Mouse (Mus musculus): Measurements from ENCODE around the gene Gm44790.

The Gm44790 gene

DNA sequence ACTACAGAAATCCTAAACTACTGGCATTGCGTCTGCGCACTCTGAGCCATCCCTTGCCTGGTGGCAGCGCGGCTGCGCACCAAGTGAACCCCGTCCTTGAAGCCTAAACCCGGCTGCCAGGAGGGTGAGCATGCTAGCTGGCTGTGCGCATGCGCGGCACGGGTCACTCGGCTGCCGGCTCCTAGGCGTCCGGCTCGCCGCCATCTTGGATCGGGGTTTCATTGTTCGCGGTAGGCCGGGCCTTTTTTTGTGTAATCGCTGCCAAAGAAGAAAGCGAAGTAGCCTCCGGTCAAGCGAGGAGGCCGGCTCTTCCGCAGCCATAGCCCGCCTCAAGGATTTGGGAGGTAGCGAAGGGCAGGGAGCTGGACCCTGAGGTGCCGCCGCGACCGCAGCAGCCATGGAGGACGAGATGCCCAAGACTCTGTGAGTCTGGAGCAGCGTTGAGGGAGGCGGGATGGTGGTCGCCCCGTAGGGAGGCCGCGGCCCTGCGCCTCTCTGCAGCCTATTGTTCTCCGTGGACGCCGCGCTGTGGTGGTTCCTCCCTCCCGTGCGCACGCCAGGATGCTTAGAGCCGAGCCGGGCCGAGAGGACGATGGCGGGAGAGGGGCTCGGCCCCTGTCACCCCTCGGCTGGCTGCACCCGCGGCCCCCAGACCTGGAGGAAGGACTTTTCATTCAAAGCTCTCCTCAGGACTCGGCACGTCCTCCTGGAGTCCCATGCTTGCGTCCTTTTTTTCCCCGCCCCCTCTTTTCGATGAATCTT, 22.2 kb upstream of the Gm44790 start, which contains the start of gene Tia1:
TSS of gene Tia1 (plus strand) at position 120 of the 762 bp plus-strand sequence.
- peak; percentile 95 to 97 for DNase-seq (ENCODE audit: low spot score in 2 of 2)

- DNase-seq (ENCODE audit: low spot score in 2 of 2) = no peak
Observed at GRCm38 (mm10) chr6:86404996-86405395, 21.5 kb upstream of the Gm44790 start.

GRCm38 (mm10) chr6:86406306-86406705, 20.2 kb upstream of the Gm44790 start:
- DNase-seq (ENCODE audit: low spot score in 2 of 2) = no peak

GRCm38 (mm10) chr6:86418711-86419110, 7.7 kb upstream of the Gm44790 start:
- no peak for DNase-seq (ENCODE audit: low spot score in 2 of 2)

DNA sequence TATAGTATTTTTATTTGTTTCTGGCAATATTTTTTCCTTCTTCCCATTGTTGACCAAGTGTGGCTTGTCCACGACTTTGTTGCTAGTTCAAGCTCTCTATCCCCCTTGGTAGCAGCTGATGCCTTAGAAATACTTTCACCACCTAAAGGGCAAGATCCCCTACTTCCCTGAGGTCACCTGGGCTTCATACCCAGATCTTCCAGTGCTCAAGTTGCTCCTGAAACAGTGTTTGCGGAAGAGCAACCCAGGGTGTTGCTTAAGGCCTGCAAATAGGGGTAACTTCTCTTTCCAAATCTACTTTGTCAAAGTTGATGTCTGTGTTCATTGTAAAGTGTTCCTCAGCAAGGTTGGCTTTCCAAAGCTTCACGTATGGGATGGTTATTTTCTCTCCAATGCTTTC, 7.2 kb upstream of the Gm44790 start:
- DNase-seq (ENCODE audit: low spot score in 2 of 2) = no peak

- no peak for DNase-seq (ENCODE audit: low spot score in 2 of 2)
Observed at GRCm38 (mm10) chr6:86420491-86420890, 6.0 kb upstream of the Gm44790 start.

- no peak for DNase-seq (ENCODE audit: low spot score in 2 of 2)
Observed at GRCm38 (mm10) chr6:86431531-86431930, 5.1 kb downstream of the Gm44790 start.

DNA sequence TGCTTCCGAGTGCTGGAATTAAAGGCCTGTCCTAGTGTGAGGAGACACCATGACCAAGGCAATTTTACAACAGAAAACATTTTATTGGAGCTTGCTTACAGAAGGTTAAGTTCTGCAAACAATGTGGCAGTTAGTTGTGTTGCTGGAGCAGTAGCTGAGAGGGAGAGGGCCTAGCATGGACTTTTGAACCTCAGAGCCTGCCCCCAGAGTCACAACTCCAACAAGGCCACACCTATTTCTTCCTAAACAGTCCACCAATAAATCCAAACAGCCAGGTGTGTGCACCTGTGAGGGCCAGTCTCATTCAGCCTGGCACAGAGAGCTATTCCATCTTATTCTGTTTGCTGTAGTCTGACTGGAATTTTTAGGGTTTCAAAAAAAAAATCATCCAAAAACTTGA, 7.2 kb downstream of the Gm44790 start:
- DNase-seq (ENCODE audit: low spot score in 2 of 2) = no peak

GRCm38 (mm10) chr6:86437711-86438110, 11.3 kb downstream of the Gm44790 start:
- DNase-seq (ENCODE audit: low spot score in 2 of 2) = no peak

- peak; percentile 98 for DNase-seq (ENCODE audit: low spot score in 2 of 2)
Observed at GRCm38 (mm10) chr6:86438272-86439118, 12.0 kb downstream of the Gm44790 start, which contains the start of gene C87436. C87436 (plus strand) TSS chr6:86438374.

DNA sequence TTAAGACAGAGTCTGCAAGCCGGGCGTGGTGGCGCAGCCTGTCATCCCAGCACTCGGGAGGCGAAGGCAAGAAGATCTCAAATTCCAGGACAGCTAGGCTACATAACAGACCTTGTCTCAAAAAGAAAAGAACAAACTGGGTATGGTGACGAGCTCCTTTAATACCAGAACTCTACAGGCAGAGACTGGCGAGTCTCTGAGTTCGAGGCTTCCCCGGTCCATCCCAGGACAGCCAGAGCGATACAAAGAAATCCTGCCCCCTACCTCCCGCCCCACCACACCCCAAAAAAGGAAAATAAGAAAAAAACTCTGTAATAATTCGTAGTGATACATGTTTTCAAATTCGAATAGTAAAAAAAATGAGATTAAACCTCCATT, 12.7 kb downstream of the Gm44790 start:
- no peak for DNase-seq (ENCODE audit: low spot score in 2 of 2)

- no peak for DNase-seq (ENCODE audit: low spot score in 2 of 2)
Observed at GRCm38 (mm10) chr6:86439531-86439930, 13.1 kb downstream of the Gm44790 start.

DNA sequence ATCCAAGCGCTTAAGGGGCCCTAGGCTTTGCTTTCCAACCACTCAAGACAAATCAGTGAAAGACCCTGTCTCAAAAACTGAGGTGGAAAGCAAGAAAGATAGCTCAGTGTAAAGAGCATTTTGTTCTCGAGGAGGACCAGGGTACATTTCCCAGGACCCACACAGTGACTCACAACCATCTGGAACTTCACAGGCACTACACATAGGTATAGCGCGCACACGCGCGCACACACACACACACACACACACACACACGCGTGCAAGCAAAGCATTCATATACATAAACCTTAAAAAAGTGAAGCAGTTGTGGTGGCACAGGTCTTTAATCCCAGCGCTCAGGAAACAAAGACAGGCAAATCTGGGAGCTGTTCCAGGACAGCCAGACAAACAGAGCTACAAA, 15.1 kb downstream of the Gm44790 start:
- no peak for DNase-seq (ENCODE audit: low spot score in 2 of 2)

- no peak for DNase-seq (ENCODE audit: low spot score in 2 of 2)
Observed at GRCm38 (mm10) chr6:86445551-86445950, 19.1 kb downstream of the Gm44790 start.

DNA sequence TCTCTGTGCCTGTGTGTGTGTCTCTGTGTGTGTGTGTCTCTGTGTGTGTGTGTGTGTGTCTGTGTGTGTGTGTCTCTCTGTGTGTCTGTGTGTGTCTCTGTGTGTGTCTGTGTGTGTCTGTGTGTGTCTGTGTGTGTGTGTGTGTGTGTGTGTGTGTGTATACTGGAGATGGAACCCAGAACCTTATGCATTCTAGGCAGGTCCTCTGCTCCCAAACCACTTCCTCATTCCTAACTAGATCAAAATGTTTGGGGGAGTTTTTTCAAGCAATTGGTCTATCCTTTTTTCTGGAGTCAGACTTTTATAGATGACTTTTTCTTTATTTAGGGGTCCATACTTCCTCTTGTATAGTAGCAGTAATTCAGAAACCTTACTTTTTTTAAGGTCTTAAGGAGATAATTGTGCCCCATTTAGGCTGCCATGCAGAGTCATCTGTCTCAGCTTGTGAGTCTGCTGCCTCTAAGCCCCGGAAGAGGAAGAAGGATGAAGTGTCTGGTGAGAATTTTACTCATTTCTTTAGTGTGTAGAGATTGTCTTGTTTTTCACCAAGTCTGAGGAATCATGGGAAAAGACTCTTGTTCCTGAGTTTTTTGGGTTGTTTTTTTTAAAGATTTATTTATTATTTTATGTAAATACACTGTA, 20.6 kb downstream of the Gm44790 start:
- no peak for DNase-seq (ENCODE audit: low spot score in 2 of 2)

DNA sequence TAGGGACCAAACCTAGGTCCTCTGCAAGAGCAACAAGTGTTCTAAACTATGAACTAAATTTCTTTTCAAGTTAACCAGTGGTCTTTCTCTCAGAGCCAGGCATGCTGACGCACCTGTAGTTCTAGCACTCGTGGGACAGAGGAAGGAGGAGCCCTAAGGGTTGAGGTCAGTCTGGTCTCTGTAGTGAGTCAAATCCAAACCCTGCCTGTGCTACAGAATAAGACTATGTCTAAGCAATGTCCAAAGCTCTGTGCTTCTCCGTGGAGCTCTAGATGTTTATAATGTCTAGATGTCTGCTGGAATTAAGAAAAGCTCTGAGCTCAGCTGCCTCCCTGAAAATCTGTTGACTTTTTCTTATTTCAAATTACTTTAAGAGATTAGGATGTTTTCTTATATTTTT, 30.3 kb downstream of the Gm44790 start:
- no peak for DNase-seq (ENCODE audit: low spot score in 2 of 2)

- no peak for DNase-seq (ENCODE audit: low spot score in 2 of 2)
Observed at GRCm38 (mm10) chr6:86463079-86463478, 36.6 kb downstream of the Gm44790 start.

- DNase-seq (ENCODE audit: low spot score in 2 of 2) = no peak
Observed at GRCm38 (mm10) chr6:86471317-86471716, 44.9 kb downstream of the Gm44790 start.

DNA sequence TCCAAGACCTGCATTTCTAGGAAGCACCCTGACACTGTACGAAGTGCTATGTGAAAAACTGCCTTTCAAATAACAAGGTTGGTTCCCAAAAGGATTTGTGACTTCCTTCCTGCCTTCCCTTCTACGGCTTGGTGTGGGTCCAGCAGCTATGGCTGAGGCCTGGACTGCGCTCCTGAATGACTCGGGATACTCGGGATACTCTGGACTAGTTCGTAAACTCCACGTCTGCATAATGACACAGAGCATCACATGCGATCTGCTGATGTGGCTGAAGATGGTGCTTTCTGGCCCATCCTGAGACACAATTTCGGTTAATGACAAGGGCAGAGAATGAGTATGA, 45.3 kb downstream of the Gm44790 start:
- DNase-seq (ENCODE audit: low spot score in 2 of 2) = no peak

GRCm38 (mm10) chr6:86472100-86472955, 45.9 kb downstream of the Gm44790 start:
- peak; percentile 100 for DNase-seq (ENCODE audit: low spot score in 2 of 2)

DNA sequence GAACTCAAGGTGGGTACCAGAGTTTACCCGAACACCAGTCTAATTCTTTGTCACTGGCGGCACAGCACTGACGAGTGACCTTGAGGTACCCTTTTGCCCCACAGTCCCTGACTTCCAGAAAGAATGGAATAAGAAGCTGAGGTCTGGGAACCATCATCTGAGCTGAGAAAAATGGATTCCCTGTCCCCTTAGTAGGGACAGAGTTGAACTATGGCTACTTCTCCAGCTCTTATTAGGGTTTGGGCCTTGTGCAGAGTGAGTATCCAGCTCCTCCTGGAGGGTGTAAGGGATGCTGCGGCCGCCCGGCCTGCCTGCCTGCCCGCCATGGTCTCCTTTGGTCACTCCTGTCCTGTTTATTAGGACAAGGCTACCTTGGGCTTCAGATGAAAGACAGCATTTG, 46.6 kb downstream of the Gm44790 start:
- DNase-seq (ENCODE audit: low spot score in 2 of 2) = no peak

- DNase-seq (ENCODE audit: low spot score in 2 of 2) = no peak
Observed at GRCm38 (mm10) chr6:86474072-86474471, 47.6 kb downstream of the Gm44790 start.

All from frontal cortex, postnatal 36 days (tissue).